Mouse (Mus musculus) stomach, embryonic 16.5 days (tissue): ENCODE results near the gene Traf6. TPM values are rescaled to one million over a fixed set of nuclear protein-coding genes. Genes with fewer than 3 reads are reported as not detected.

ENCODE experiments used
- ATAC-seq: fragments of 200-750 bp; cut with Nextera tagmentation; 2 replicates; pipeline ENCODE4 v1.8.0; 2017; ENCODE audit warnings: moderate number of reproducible peaks, moderate TSS enrichment; ENCODE audit not compliant: insufficient read depth, low FRiP score
- H3K27ac ChIP-seq: fragments of 300-500 bp; sonication (generic); 2 replicates; pipeline ENCODE4 v1.5.1; 2014; ENCODE audit warnings: low read length
- H3K27me3 ChIP-seq: fragments of 300-500 bp; sonication (generic); 2 replicates; pipeline ENCODE4 v1.6.1; 2014; ENCODE audit warnings: low read length, control low read depth, mixed read lengths; ENCODE audit not compliant: control insufficient read depth, insufficient read depth
- H3K36me3 ChIP-seq: fragments of 300-500 bp; sonication (generic); 2 replicates; pipeline ENCODE4 v1.6.1; 2014; ENCODE audit warnings: low read length; ENCODE audit not compliant: control insufficient read depth, insufficient read depth
- H3K4me1 ChIP-seq: fragments of 300-500 bp; sonication (generic); 2 replicates; pipeline ENCODE4 v1.6.1; 2014; ENCODE audit warnings: low read length, control low read depth, mixed read lengths; ENCODE audit not compliant: control insufficient read depth, insufficient read depth
- H3K4me2 ChIP-seq: fragments of 300-500 bp; sonication (generic); 2 replicates; pipeline ENCODE4 v1.6.1; 2014; ENCODE audit warnings: low read depth, low read length, mixed read lengths
- H3K4me3 ChIP-seq: fragments of 300-500 bp; sonication (generic); replicated peaks from 2 replicates; pipeline ENCODE4 v1.5.1; 2014; ENCODE audit warnings: mild to moderate bottlenecking, low read length
- H3K9ac ChIP-seq: fragments of 300-500 bp; sonication (generic); 2 replicates; pipeline ENCODE4 v1.6.1; 2014; ENCODE audit warnings: low read length
- H3K9me3 ChIP-seq: fragments of 300-500 bp; sonication (generic); replicated peaks from 2 replicates; pipeline ENCODE4 v1.6.1; 2016; ENCODE audit warnings: low read length, control low read depth; ENCODE audit not compliant: control insufficient read depth
- WGBS: fragments of 180-500 bp; shearing (Covaris S2); extraction: QIAGEN DNeasy Blood & Tissue Kit; methylation state at CpG from one replicate; pipeline ENCODE4 v1.1.7; 2014; 5-methylcytosine and 5-hydroxymethylcytosine counted together
- polyA plus RNA-seq: library from polyadenylated mRNA; unstranded; fragments of >200 nt; fragmentation: Nextera tagmentation; extraction: Ambion mirVana; gene quantifications from 2 replicates; pipeline ENCODE4 v1.2.1, GENCODE M21; 2015

The Traf6 gene
- polyA plus RNA-seq, 1 experiment from 2014 or later = 9.5 TPM

GRCm38 (mm10) chr2:101652921-101653597, 25.2 kb upstream of the Traf6 start:
- H3K4me1 ChIP-seq = no peaks in the 10 kb centered on the region
- H3K9me3 ChIP-seq = no peaks in the 10 kb centered on the region
- peak overlapping the region; percentile 32 for H3K4me3 ChIP-seq
- H3K9ac ChIP-seq = no peak overlapping the region
- H3K27ac ChIP-seq = no peak overlapping the region
- H3K27me3 ChIP-seq = no peaks in the 10 kb centered on the region
- no peak for ATAC-seq
- 17% methylated on average over 14 of the region's 14 CpGs for WGBS
- peak overlapping the region; percentile 54 for H3K4me2 ChIP-seq
- no peaks in the 10 kb centered on the region for H3K36me3 ChIP-seq

- H3K36me3 ChIP-seq = no peaks in the 10 kb centered on the region
- H3K27me3 ChIP-seq = no peaks in the 10 kb centered on the region
- H3K4me2 ChIP-seq = no peak overlapping the region
- no peaks in the 10 kb centered on the region for H3K9me3 ChIP-seq
- H3K9ac ChIP-seq = no peak overlapping the region
- ATAC-seq = no peak
- H3K27ac ChIP-seq = no peak overlapping the region
- H3K4me1 ChIP-seq = no peaks in the 10 kb centered on the region
- 73% methylated on average over 2 of the region's 2 CpGs for WGBS
- H3K4me3 ChIP-seq = no peak overlapping the region
Observed at GRCm38 (mm10) chr2:101660536-101660935, 17.7 kb upstream of the Traf6 start.

GRCm38 (mm10) chr2:101665058-101665702, 13.0 kb upstream of the Traf6 start:
- no peak for ATAC-seq
- H3K9ac ChIP-seq = no peak overlapping the region
- no peak overlapping the region for H3K4me3 ChIP-seq
- whole genome bisulfite sequencing = 24% methylated on average over 9 of the region's 9 CpGs
- H3K27me3 ChIP-seq = no peaks in the 10 kb centered on the region
- H3K36me3 ChIP-seq = no peaks in the 10 kb centered on the region
- H3K4me2 ChIP-seq = no peak overlapping the region
- no peak overlapping the region for H3K27ac ChIP-seq
- H3K9me3 ChIP-seq = no peaks in the 10 kb centered on the region
- no peaks in the 10 kb centered on the region for H3K4me1 ChIP-seq

GRCm38 (mm10) chr2:101665703-101666092, 12.5 kb upstream of the Traf6 start:
- Histone ChIP-seq H3K27ac (no peak overlapping the region), H3K4me1 (no peaks in the 10 kb centered on the region), H3K9ac (no peak overlapping the region), H3K9me3 (no peaks in the 10 kb centered on the region), H3K36me3 (no peaks in the 10 kb centered on the region), H3K27me3 (no peaks in the 10 kb centered on the region), H3K4me3 (no peak overlapping the region), H3K4me2 (no peak overlapping the region)
- 82% methylated on average over 3 of the region's 3 CpGs for WGBS
- no peak for ATAC-seq

GRCm38 (mm10) chr2:101668751-101669150, 9.5 kb upstream of the Traf6 start:
- no peak overlapping the region for H3K4me3 ChIP-seq
- no peak overlapping the region for H3K27ac ChIP-seq
- WGBS = 80% methylated on average over 3 of the region's 3 CpGs
- no peak overlapping the region for H3K9ac ChIP-seq
- ATAC-seq = no peak
- H3K36me3 ChIP-seq = no peaks in the 10 kb centered on the region
- H3K4me1 ChIP-seq = no peaks in the 10 kb centered on the region
- no peaks in the 10 kb centered on the region for H3K9me3 ChIP-seq
- no peak overlapping the region for H3K4me2 ChIP-seq
- H3K27me3 ChIP-seq = no peaks in the 10 kb centered on the region

- Histone ChIP-seq H3K27ac (no peak overlapping the region), H3K4me3 (no peak overlapping the region), H3K36me3 (no peaks in the 10 kb centered on the region), H3K4me1 (no peaks in the 10 kb centered on the region), H3K4me2 (no peak overlapping the region), H3K27me3 (0 out of 2 replicates have a peak, but pooled peaks cover 3% of the 10 kb centered on the region), H3K9me3 (no peaks in the 10 kb centered on the region), H3K9ac (no peak overlapping the region)
- 69% methylated on average over 3 of the region's 3 CpGs for WGBS
- ATAC-seq = no peak
Observed at GRCm38 (mm10) chr2:101673547-101673946, 4.7 kb upstream of the Traf6 start.

- H3K4me3 ChIP-seq = peak overlapping the region; percentile 71
- H3K9ac ChIP-seq = peak overlapping the region; percentile 94
- 4% methylated on average over 15 of the region's 15 CpGs for WGBS
- no peaks in the 10 kb centered on the region; the same call in 1 of the 2 replicates for H3K4me1 ChIP-seq
- 0 out of 2 replicates have a peak, but pooled peaks cover 3% of the 10 kb centered on the region for H3K27me3 ChIP-seq
- H3K36me3 ChIP-seq = no peaks in the 10 kb centered on the region
- peak overlapping the region; percentile 56 for H3K4me2 ChIP-seq
- H3K9me3 ChIP-seq = no peaks in the 10 kb centered on the region
- no peak overlapping the region for H3K27ac ChIP-seq
- no peak for ATAC-seq
Observed at GRCm38 (mm10) chr2:101679164-101679784, 1.0 kb downstream of the Traf6 start.

GRCm38 (mm10) chr2:101684421-101684820, 6.2 kb downstream of the Traf6 start:
- WGBS = 86% methylated on average over 12 of the region's 12 CpGs
- H3K4me1 ChIP-seq = no peaks in the 10 kb centered on the region; the same call in 1 of the 2 replicates
- H3K27me3 ChIP-seq = no peaks in the 10 kb centered on the region
- H3K27ac ChIP-seq = no peak overlapping the region
- no peak overlapping the region for H3K4me2 ChIP-seq
- no peak overlapping the region for H3K9ac ChIP-seq
- ATAC-seq = no peak
- H3K9me3 ChIP-seq = no peaks in the 10 kb centered on the region
- no peak overlapping the region for H3K4me3 ChIP-seq
- no peaks in the 10 kb centered on the region; the same call in 1 of the 2 replicates for H3K36me3 ChIP-seq

GRCm38 (mm10) chr2:101688011-101688410, 9.8 kb downstream of the Traf6 start:
- no peak overlapping the region for H3K4me3 ChIP-seq
- H3K27me3 ChIP-seq = no peaks in the 10 kb centered on the region
- no peaks in the 10 kb centered on the region for H3K4me1 ChIP-seq
- WGBS = 90% methylated on average over 5 of the region's 5 CpGs
- no peaks in the 10 kb centered on the region for H3K9me3 ChIP-seq
- H3K27ac ChIP-seq = no peak overlapping the region
- no peak overlapping the region for H3K9ac ChIP-seq
- ATAC-seq = no peak
- no peak overlapping the region for H3K4me2 ChIP-seq
- peaks cover 3% of the 10 kb centered on the region; the same call in 1 of the 2 replicates for H3K36me3 ChIP-seq
